Mouse (Mus musculus): Measurements from ENCODE around the gene Kcnb1.
"Not testable (repeated sequence)": the region's sequence is repeated elsewhere in the genome, so short reads cannot be mapped to it uniquely, and the experiment has no call there.

Gene Kcnb1

GRCm38 (mm10) chr2:167190076-167190399 is at the start of gene Kcnb1:
TSS of gene Kcnb1 (minus strand) at chr2:167190155.
- peak; percentile 43 for DNase-seq

- DNase-seq = no peak
Measured at GRCm38 (mm10) chr2:167239262-167239661, 49.3 kb upstream of the Kcnb1 start.

GRCm38 (mm10) chr2:167237224-167237623 is 47.3 kb upstream of the Kcnb1 start:
- DNase-seq = no peak

GRCm38 (mm10) chr2:167236174-167236573 is 46.2 kb upstream of the Kcnb1 start:
- DNase-seq = no peak

GRCm38 (mm10) chr2:167235338-167236018 is 45.5 kb upstream of the Kcnb1 start:
- DNase-seq = no peak

- DNase-seq = no peak
Measured at GRCm38 (mm10) chr2:167233771-167234170, 43.8 kb upstream of the Kcnb1 start.

- no peak for DNase-seq
Measured at GRCm38 (mm10) chr2:167233009-167233335, 43.0 kb upstream of the Kcnb1 start.

GRCm38 (mm10) chr2:167232132-167233008 is 42.4 kb upstream of the Kcnb1 start:
- peak; percentile 70 for DNase-seq

GRCm38 (mm10) chr2:167230554-167230953 is 40.6 kb upstream of the Kcnb1 start:
- DNase-seq = no peak

- no peak for DNase-seq
Measured at GRCm38 (mm10) chr2:167224937-167225336, 35.0 kb upstream of the Kcnb1 start.

- no peak for DNase-seq
Measured at GRCm38 (mm10) chr2:167224194-167224593, 34.2 kb upstream of the Kcnb1 start.

- DNase-seq = peak; percentile 74
Measured at GRCm38 (mm10) chr2:167222152-167222551, 32.2 kb upstream of the Kcnb1 start.

- DNase-seq = no peak
Measured at GRCm38 (mm10) chr2:167221159-167221845, 31.3 kb upstream of the Kcnb1 start.

GRCm38 (mm10) chr2:167220736-167221135 is 30.8 kb upstream of the Kcnb1 start:
- DNase-seq = no peak

- DNase-seq = peak; percentile 67
Measured at GRCm38 (mm10) chr2:167219154-167219775, 29.3 kb upstream of the Kcnb1 start.

- no peak for DNase-seq
Measured at GRCm38 (mm10) chr2:167213666-167214065, 23.7 kb upstream of the Kcnb1 start.

- no peak for DNase-seq
Measured at GRCm38 (mm10) chr2:167213076-167213475, 23.1 kb upstream of the Kcnb1 start.

- DNase-seq = no peak
Measured at GRCm38 (mm10) chr2:167212551-167212950, 22.6 kb upstream of the Kcnb1 start.

GRCm38 (mm10) chr2:167212089-167212488 is 22.1 kb upstream of the Kcnb1 start:
- no peak for DNase-seq

GRCm38 (mm10) chr2:167209900-167210299 is 19.9 kb upstream of the Kcnb1 start:
- no peak for DNase-seq

- DNase-seq = no peak
Measured at GRCm38 (mm10) chr2:167208984-167209383, 19.0 kb upstream of the Kcnb1 start.

- no peak for DNase-seq
Measured at GRCm38 (mm10) chr2:167205918-167206629, 16.1 kb upstream of the Kcnb1 start.

- not testable (repeated sequence) for DNase-seq
Measured at GRCm38 (mm10) chr2:167204686-167205085, 14.7 kb upstream of the Kcnb1 start.
